Mouse (Mus musculus) G1E (cell line): ENCODE measurements around the gene Phykpl. TPM values are rescaled to one million over a fixed set of nuclear protein-coding genes. Genes with fewer than 3 reads are reported as not detected.

ENCODE experiments used
- ATAC-seq: 2 replicates; pipeline ENCODE4 v1.8.0; 2016; ENCODE audit warnings: mild to moderate bottlenecking; ENCODE audit not compliant: insufficient number of reproducible peaks, poor library complexity, low FRiP score, severe bottlenecking; ENCODE audit errors: extremely low read depth
- DNase-seq: peaks from one replicate; pipeline ENCODE4 v3.0.0; 2012; ENCODE audit warnings: low spot score
- H3K27me3 ChIP-seq: 2 replicates; pipeline ENCODE4 v1.6.1; 2012; ENCODE audit warnings: mild to moderate bottlenecking, low read length, inconsistent platforms; ENCODE audit not compliant: insufficient read depth
- H3K36me3 ChIP-seq: replicated peaks from 2 replicates; pipeline ENCODE3; 2012; ENCODE audit warnings: mild to moderate bottlenecking, inconsistent platforms
- H3K4me1 ChIP-seq: 2 replicates; pipeline ENCODE4 v1.6.1; 2012; ENCODE audit warnings: low read depth, low read length, inconsistent platforms, mixed read lengths; ENCODE audit not compliant: insufficient read depth
- H3K4me3 ChIP-seq: 2 replicates; pipeline ENCODE4 v1.5.1; 2012; ENCODE audit warnings: low read depth, mild to moderate bottlenecking, inconsistent platforms, low read length, moderate library complexity, mixed read lengths
- H3K9me3 ChIP-seq: replicated peaks from 2 replicates; pipeline ENCODE4 v1.6.1; 2012; ENCODE audit warnings: inconsistent platforms
- CTCF ChIP-seq: IDR thresholded peaks from 2 replicates; pipeline ENCODE4 v1.5.1; 2012; ENCODE audit warnings: low read depth, low read length, inconsistent platforms, mixed read lengths
- GATA1 ChIP-seq: IDR thresholded peaks from 2 replicates; pipeline ENCODE4 v1.6.1; 2012; ENCODE audit warnings: borderline replicate concordance, low read length, inconsistent platforms, mixed read lengths
- GATA2 ChIP-seq: IDR thresholded peaks from 2 replicates; pipeline ENCODE4 v1.6.1; 2012; ENCODE audit warnings: low read depth, low read length, inconsistent platforms, borderline replicate concordance
- POLR2AphosphoS5 ChIP-seq: IDR thresholded peaks from 2 replicates; pipeline ENCODE4 v1.6.1; 2012; ENCODE audit warnings: low read depth, low read length, inconsistent platforms; ENCODE audit not compliant: insufficient replicate concordance
- TAL1 ChIP-seq: conservative IDR thresholded peaks from 2 replicates; pipeline ENCODE4 v1.6.1; 2012; ENCODE audit warnings: low read depth, low read length, inconsistent platforms, mixed read lengths
- polyA plus RNA-seq: library from polyadenylated mRNA; stranded (reverse); fragments of >175 nt; gene quantifications from 2 replicates; pipeline ENCODE4 v1.2.3, GENCODE M21; 2012
- total RNA-seq, 2 experiments: library from RNA; stranded (forward) in 1 of 2; stranded (reverse) in 1 of 2; fragments of 200-1000 nt in 1 of 2; fragments of >200 nt in 1 of 2; fragmentation: Nextera tagmentation in 1 of 2; gene quantifications; 2 replicates each; pipeline ENCODE4 v1.2.3; 2014 to 2017

Phykpl gene
- total and polyA plus RNA-seq, 3 experiments = 11.0 to 52.0 (median 49.3) TPM

DNA sequence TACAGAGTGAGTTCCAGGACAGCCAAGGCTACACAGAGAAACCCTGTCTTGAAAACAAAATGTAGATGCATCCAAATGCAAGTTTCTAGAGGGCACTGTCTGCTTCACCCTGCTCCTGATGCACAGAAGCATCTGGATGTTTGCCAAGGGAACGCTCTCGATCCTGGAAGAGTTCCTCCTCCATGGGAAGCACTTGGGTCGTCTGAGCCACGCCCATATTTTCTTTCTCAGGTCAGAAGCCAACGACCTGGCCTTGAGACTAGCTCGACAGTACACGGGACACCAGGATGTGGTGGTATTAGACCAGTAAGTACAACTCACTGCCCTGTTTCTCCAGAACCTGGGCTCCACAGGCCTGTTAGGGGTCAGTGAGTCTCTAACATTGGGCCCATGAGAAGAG lies 6.6 kb downstream of the Phykpl start:
- H3K4me1 ChIP-seq = peaks cover 66% of the 10 kb centered on the region

GRCm38 (mm10) chr11:51591915-51592314 lies 7.4 kb downstream of the Phykpl start:
- TF ChIP-seq CTCF (no peak), GATA1 (no peak), GATA2 (no peak), TAL1 (no peak), POLR2AphosphoS5 (0 out of 2 replicates have a peak, but pooled peaks have one; percentile 69)
- Histone ChIP-seq H3K27me3 (no peaks in the 10 kb centered on the region), H3K36me3 (peaks cover 97% of the 10 kb centered on the region), H3K4me3 (no peak overlapping the region), H3K4me1 (peaks cover 62% of the 10 kb centered on the region), H3K9me3 (no peaks in the 10 kb centered on the region)
- DNase-seq = no peak
- no peak for ATAC-seq

More for the DNA sequence above, 6.6 kb downstream of the Phykpl start:
- ATAC-seq (no peak), DNase-seq (no peak)
- Histone ChIP-seq H3K9me3 (no peaks in the 10 kb centered on the region), H3K36me3 (peaks cover 98% of the 10 kb centered on the region), H3K27me3 (no peaks in the 10 kb centered on the region), H3K4me3 (no peak overlapping the region)
- TF ChIP-seq TAL1 (no peak), GATA1 (no peak), POLR2AphosphoS5 (no peak), CTCF (no peak), GATA2 (no peak)

DNA sequence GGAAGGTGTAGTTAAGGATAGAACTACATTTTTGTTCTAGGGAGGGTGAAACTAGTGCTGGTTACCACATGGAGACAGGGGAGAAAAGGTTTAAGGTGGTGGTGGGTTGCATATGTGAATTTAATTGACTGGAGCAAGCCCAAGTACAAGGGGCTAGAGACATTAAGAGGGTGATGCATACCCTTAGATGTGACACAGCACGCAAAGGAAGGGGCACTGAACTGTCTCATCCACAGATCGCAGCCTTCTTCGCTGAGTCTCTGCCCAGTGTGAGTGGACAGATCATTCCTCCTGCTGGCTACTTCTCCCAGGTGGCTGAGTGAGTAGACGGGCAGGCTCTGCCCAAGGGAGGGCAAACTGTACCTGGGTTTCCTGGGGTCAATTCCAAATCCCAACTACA lies 8.8 kb downstream of the Phykpl start:
- Histone ChIP-seq H3K27me3 (no peaks in the 10 kb centered on the region), H3K9me3 (no peaks in the 10 kb centered on the region), H3K4me3 (no peak overlapping the region), H3K36me3 (peaks cover 97% of the 10 kb centered on the region), H3K4me1 (peaks cover 59% of the 10 kb centered on the region)
- no peak for ATAC-seq
- DNase-seq = no peak
- TF ChIP-seq TAL1 (no peak), POLR2AphosphoS5 (peak; percentile 72; the same call in 1 of the 2 replicates), GATA1 (no peak)

GRCm38 (mm10) chr11:51593849-51594248 lies 9.3 kb downstream of the Phykpl start:
- Histone ChIP-seq H3K9me3 (no peaks in the 10 kb centered on the region), H3K4me3 (no peak overlapping the region), H3K4me1 (peaks cover 63% of the 10 kb centered on the region), H3K36me3 (peaks cover 98% of the 10 kb centered on the region), H3K27me3 (no peaks in the 10 kb centered on the region)
- DNase-seq (no peak), ATAC-seq (no peak)
- TF ChIP-seq GATA2 (no peak), POLR2AphosphoS5 (peak; percentile 73; the same call in 1 of the 2 replicates)

GRCm38 (mm10) chr11:51594715-51595350 lies 10.3 kb downstream of the Phykpl start:
- Histone ChIP-seq H3K4me1 (peaks cover 60% of the 10 kb centered on the region), H3K9me3 (no peaks in the 10 kb centered on the region), H3K36me3 (peaks cover 98% of the 10 kb centered on the region), H3K4me3 (no peak overlapping the region), H3K27me3 (no peaks in the 10 kb centered on the region)
- no peak for DNase-seq
- peak; percentile 71; the same call in 1 of the 2 replicates for TF ChIP-seq POLR2AphosphoS5
- no peak for TF ChIP-seq GATA2
- TF ChIP-seq GATA1 = no peak
- ATAC-seq = no peak; the same call in 1 of the 2 replicates

- Histone ChIP-seq H3K4me3 (no peak overlapping the region), H3K9me3 (no peaks in the 10 kb centered on the region), H3K36me3 (peaks cover 98% of the 10 kb centered on the region), H3K27me3 (no peaks in the 10 kb centered on the region), H3K4me1 (peaks cover 62% of the 10 kb centered on the region)
- no peak for ATAC-seq
- TF ChIP-seq POLR2AphosphoS5 = no peak
- no peak for TF ChIP-seq GATA2
- TF ChIP-seq TAL1 = no peak
- DNase-seq = no peak
These were observed 11.0 kb downstream of the Phykpl start for GRCm38 (mm10) chr11:51595459-51596083.

GRCm38 (mm10) chr11:51597553-51597952 lies 13.0 kb downstream of the Phykpl start:
- H3K9me3 ChIP-seq = no peaks in the 10 kb centered on the region
- TF ChIP-seq POLR2AphosphoS5 (peak; percentile 80; the same call in 1 of the 2 replicates), CTCF (no peak)

More at GRCm38 (mm10) chr11:51597553-51597952, 13.0 kb downstream of the Phykpl start:
- H3K4me1 ChIP-seq = peaks cover 73% of the 10 kb centered on the region
- H3K27me3 ChIP-seq = no peaks in the 10 kb centered on the region
- no peak overlapping the region for H3K4me3 ChIP-seq
- ATAC-seq = no peak
- DNase-seq = no peak
- H3K36me3 ChIP-seq = peaks cover 98% of the 10 kb centered on the region
